Mouse (Mus musculus) embryonic facial prominence, embryonic 13.5 days (tissue): ENCODE measurements around the gene Rpl18. TPM values are rescaled to one million over a fixed set of nuclear protein-coding genes. Genes with fewer than 3 reads are reported as not detected.

Source experiments
- ATAC-seq: fragments of 200-750 bp; cut with Nextera tagmentation; 2 replicates; pipeline ENCODE4 v1.8.0; 2017; ENCODE audit warnings: low read depth; ENCODE audit not compliant: insufficient number of reproducible peaks, insufficient read depth, low FRiP score, low TSS enrichment
- H3K27ac ChIP-seq: fragments of 300-500 bp; sonication (generic); 2 replicates; pipeline ENCODE4 v1.5.1; 2015; ENCODE audit warnings: moderate library complexity, mild to moderate bottlenecking, inconsistent platforms
- H3K27me3 ChIP-seq: fragments of 300-500 bp; sonication (generic); 2 replicates; pipeline ENCODE4 v1.6.1; 2015; ENCODE audit warnings: mild to moderate bottlenecking, inconsistent platforms
- H3K36me3 ChIP-seq: fragments of 300-500 bp; sonication (generic); 2 replicates; pipeline ENCODE4 v1.6.1; 2015; ENCODE audit warnings: mild to moderate bottlenecking, inconsistent platforms
- H3K4me1 ChIP-seq: fragments of 300-500 bp; sonication (generic); 2 replicates; pipeline ENCODE4 v1.6.1; 2015; ENCODE audit warnings: inconsistent platforms
- H3K4me2 ChIP-seq: fragments of 300-500 bp; sonication (generic); 2 replicates; pipeline ENCODE4 v1.6.1; 2015; ENCODE audit warnings: moderate library complexity, mild to moderate bottlenecking, inconsistent platforms
- H3K4me3 ChIP-seq: fragments of 300-500 bp; sonication (generic); 2 replicates; pipeline ENCODE4 v1.5.1; 2015; ENCODE audit warnings: mild to moderate bottlenecking, inconsistent platforms
- H3K9ac ChIP-seq: fragments of 300-500 bp; sonication (generic); 2 replicates; pipeline ENCODE4 v1.6.1; 2015; ENCODE audit warnings: mild to moderate bottlenecking, inconsistent platforms
- H3K9me3 ChIP-seq: fragments of 300-500 bp; sonication (generic); 2 replicates; pipeline ENCODE4 v1.6.1; 2016; ENCODE audit warnings: inconsistent platforms
- WGBS: fragments of 180-500 bp; shearing (Covaris S2); methylation state at CpG from one replicate; pipeline ENCODE4 v1.1.7; 2015; ENCODE audit warnings: mixed read lengths; 5-methylcytosine and 5-hydroxymethylcytosine counted together
- polyA plus RNA-seq: library from polyadenylated mRNA; unstranded; fragments of >200 nt; fragmentation: Nextera tagmentation; extraction: Ambion mirVana; gene quantifications from 2 replicates; pipeline ENCODE4 v1.2.1, GENCODE M21; 2015

The Rpl18 gene
- polyA plus RNA-seq, 1 experiment from 2014 or later = 1,128 TPM

DNA sequence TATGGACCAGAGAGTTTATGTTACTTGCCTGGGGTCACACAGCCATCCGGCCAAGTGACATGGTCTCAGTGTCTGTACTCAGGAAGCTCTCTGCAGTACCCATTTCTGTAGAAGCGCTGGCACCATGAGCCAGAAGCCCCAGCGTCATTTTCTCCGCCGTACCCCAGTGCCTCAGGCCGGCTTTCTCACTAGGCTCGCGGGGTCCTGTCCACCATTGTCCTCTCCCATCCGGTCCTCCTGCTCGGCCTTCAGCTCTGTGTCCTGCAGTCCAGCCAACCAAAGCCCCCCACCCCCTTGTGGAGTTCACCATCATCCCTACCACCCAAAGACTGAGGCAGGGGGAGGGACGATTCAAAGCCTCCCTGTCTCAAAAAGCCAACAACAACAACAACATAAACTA lies 13.7 kb upstream of the Rpl18 start:
- ATAC-seq = no peak
- WGBS = 83% methylated on average over 11 of the region's 11 CpGs
- H3K27ac ChIP-seq = no peak overlapping the region
- no peaks in the 10 kb centered on the region for H3K36me3 ChIP-seq
- H3K4me3 ChIP-seq = peak overlapping the region; percentile 51
- H3K9me3 ChIP-seq = no peaks in the 10 kb centered on the region
- H3K4me2 ChIP-seq = no peak overlapping the region; the same call in 1 of the 2 replicates
- H3K9ac ChIP-seq = 0 out of 2 replicates have a peak overlapping the region, but pooled peaks have one; percentile 27
- peaks cover 51% of the 10 kb centered on the region for H3K4me1 ChIP-seq
- peaks cover 28% of the 10 kb centered on the region for H3K27me3 ChIP-seq

- Histone ChIP-seq H3K36me3 (no peaks in the 10 kb centered on the region), H3K9ac (no peak overlapping the region), H3K4me2 (no peak overlapping the region), H3K9me3 (no peaks in the 10 kb centered on the region), H3K4me1 (peaks cover 56% of the 10 kb centered on the region), H3K27ac (no peak overlapping the region), H3K27me3 (peaks cover 28% of the 10 kb centered on the region), H3K4me3 (no peak overlapping the region)
- 97% methylated on average over 11 of the region's 11 CpGs for WGBS
- ATAC-seq = no peak
Observed at GRCm38 (mm10) chr7:45702316-45702715, 12.9 kb upstream of the Rpl18 start.

GRCm38 (mm10) chr7:45702809-45703520 lies 12.3 kb upstream of the Rpl18 start:
- 91% methylated on average over 14 of the region's 17 CpGs for WGBS
- H3K9me3 ChIP-seq = no peaks in the 10 kb centered on the region
- H3K4me2 ChIP-seq = peak overlapping the region; percentile 97
- 0 out of 2 replicates have a peak overlapping the region, but pooled peaks have one; percentile 61 for H3K9ac ChIP-seq
- peak overlapping the region; percentile 88; the same call in 1 of the 2 replicates for H3K27ac ChIP-seq
- H3K27me3 ChIP-seq = peaks cover 26% of the 10 kb centered on the region
- H3K36me3 ChIP-seq = no peaks in the 10 kb centered on the region
- 0 out of 2 replicates have a peak overlapping the region, but pooled peaks have one; percentile 71 for H3K4me3 ChIP-seq
- ATAC-seq = no peak
- peaks cover 63% of the 10 kb centered on the region for H3K4me1 ChIP-seq

- Histone ChIP-seq H3K9me3 (no peaks in the 10 kb centered on the region), H3K27me3 (peaks cover 21% of the 10 kb centered on the region), H3K36me3 (no peaks in the 10 kb centered on the region), H3K4me3 (peak overlapping the region; percentile 71), H3K9ac (peak overlapping the region; percentile 61; the same call in 1 of the 2 replicates), H3K4me2 (peak overlapping the region; percentile 97), H3K4me1 (peaks cover 69% of the 10 kb centered on the region), H3K27ac (peak overlapping the region; percentile 88)
- no peak for ATAC-seq
- WGBS = 40% methylated on average over 12 of the region's 12 CpGs
Observed at GRCm38 (mm10) chr7:45703521-45704033, 11.7 kb upstream of the Rpl18 start.

GRCm38 (mm10) chr7:45704046-45704559 lies 11.2 kb upstream of the Rpl18 start:
- Histone ChIP-seq H3K9me3 (no peaks in the 10 kb centered on the region), H3K9ac (peak overlapping the region; percentile 61), H3K4me1 (peaks cover 74% of the 10 kb centered on the region), H3K4me2 (peak overlapping the region; percentile 97), H3K4me3 (peak overlapping the region; percentile 71), H3K27me3 (peaks cover 16% of the 10 kb centered on the region), H3K27ac (peak overlapping the region; percentile 88), H3K36me3 (peaks cover 2% of the 10 kb centered on the region; the same call in 1 of the 2 replicates)
- under 1% methylated on average over 13 of the region's 13 CpGs for WGBS
- ATAC-seq = no peak

GRCm38 (mm10) chr7:45704730-45705442 lies 10.4 kb upstream of the Rpl18 start, which contains the start of gene Dbp:
TSS of gene Dbp (plus strand) at chr7:45705088.
- WGBS = under 1% methylated on average over 36 of the region's 36 CpGs
- no peaks in the 10 kb centered on the region for H3K9me3 ChIP-seq
- H3K27ac ChIP-seq = peak within 1 kb of the TSS; percentile 90
- H3K9ac ChIP-seq = peak within 1 kb of the TSS; percentile 91
- H3K27me3 ChIP-seq = peaks cover 8% of the 10 kb centered on the region
- H3K4me3 ChIP-seq = peak within 1 kb of the TSS; percentile 71
- peaks cover 74% of the 10 kb centered on the region for H3K4me1 ChIP-seq
- H3K4me2 ChIP-seq = peak within 1 kb of the TSS; percentile 97
- peak; percentile 87 for ATAC-seq
- H3K36me3 ChIP-seq = peaks cover 10% of the 10 kb centered on the region

GRCm38 (mm10) chr7:45705443-45705864 lies 9.8 kb upstream of the Rpl18 start:
- peak overlapping the region; percentile 91 for H3K9ac ChIP-seq
- peaks cover 68% of the 10 kb centered on the region for H3K4me1 ChIP-seq
- H3K9me3 ChIP-seq = no peaks in the 10 kb centered on the region
- peaks cover 2% of the 10 kb centered on the region for H3K27me3 ChIP-seq
- H3K36me3 ChIP-seq = peaks cover 16% of the 10 kb centered on the region
- peak overlapping the region; percentile 90 for H3K27ac ChIP-seq
- under 1% methylated on average over 21 of the region's 21 CpGs for WGBS
- no peak for ATAC-seq
- peak overlapping the region; percentile 71 for H3K4me3 ChIP-seq
- H3K4me2 ChIP-seq = peak overlapping the region; percentile 97

- Histone ChIP-seq H3K4me3 (peak overlapping the region; percentile 71), H3K36me3 (peaks cover 20% of the 10 kb centered on the region), H3K27ac (peak overlapping the region; percentile 90), H3K9ac (peak overlapping the region; percentile 91), H3K27me3 (no peaks in the 10 kb centered on the region; the same call in 1 of the 2 replicates), H3K4me1 (peaks cover 64% of the 10 kb centered on the region), H3K4me2 (peak overlapping the region; percentile 97), H3K9me3 (no peaks in the 10 kb centered on the region)
- ATAC-seq = no peak
- 0% methylated on average over 7 of the region's 7 CpGs for WGBS
Observed at GRCm38 (mm10) chr7:45705873-45706281, 9.4 kb upstream of the Rpl18 start.

DNA sequence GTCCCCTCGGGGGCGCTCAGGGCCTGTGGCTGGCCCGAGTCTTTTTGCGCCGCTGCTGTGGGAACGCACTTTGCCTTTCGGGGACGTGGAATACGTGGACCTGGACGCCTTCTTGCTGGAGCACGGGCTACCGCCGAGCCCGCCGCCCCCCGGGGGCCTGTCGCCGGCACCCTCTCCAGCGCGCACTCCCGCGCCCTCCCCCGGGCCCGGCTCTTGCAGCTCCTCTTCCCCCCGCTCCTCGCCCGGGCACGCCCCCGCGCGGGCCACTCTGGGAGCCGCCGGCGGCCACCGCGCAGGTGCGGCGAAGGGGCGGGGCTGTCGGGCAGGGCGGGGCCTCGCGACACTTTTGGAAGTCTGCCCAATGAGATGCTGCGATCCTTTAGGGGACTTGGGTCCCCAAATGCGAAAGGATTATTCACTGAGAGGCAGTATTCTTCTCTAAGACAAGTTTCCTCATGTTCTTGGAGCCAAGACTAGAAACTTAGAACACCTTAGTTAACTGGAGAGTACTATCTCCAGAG lies 8.5 kb upstream of the Rpl18 start:
- H3K9ac ChIP-seq = peak overlapping the region; percentile 91
- H3K4me2 ChIP-seq = peak overlapping the region; percentile 97
- peak overlapping the region; percentile 71 for H3K4me3 ChIP-seq
- WGBS = under 1% methylated on average over 43 of the region's 45 CpGs
- peaks cover 29% of the 10 kb centered on the region for H3K36me3 ChIP-seq
- H3K27me3 ChIP-seq = no peaks in the 10 kb centered on the region
- 0 out of 2 replicates have a peak, but pooled peaks have one; percentile 10 for ATAC-seq
- peaks cover 55% of the 10 kb centered on the region for H3K4me1 ChIP-seq
- H3K9me3 ChIP-seq = no peaks in the 10 kb centered on the region
- peak overlapping the region; percentile 90 for H3K27ac ChIP-seq

GRCm38 (mm10) chr7:45707375-45707967 lies 7.8 kb upstream of the Rpl18 start:
- H3K4me3 ChIP-seq = peak overlapping the region; percentile 71
- H3K27me3 ChIP-seq = no peaks in the 10 kb centered on the region
- 1% methylated on average over 27 of the region's 27 CpGs for WGBS
- H3K4me2 ChIP-seq = peak overlapping the region; percentile 97
- no peak for ATAC-seq
- H3K4me1 ChIP-seq = peaks cover 55% of the 10 kb centered on the region
- no peaks in the 10 kb centered on the region for H3K9me3 ChIP-seq
- peak overlapping the region; percentile 52 for H3K9ac ChIP-seq
- peak overlapping the region; percentile 90 for H3K27ac ChIP-seq
- peaks cover 36% of the 10 kb centered on the region for H3K36me3 ChIP-seq
